Mouse (Mus musculus) hindlimb bud, embryonic 11.5 days (tissue): ENCODE data around the gene Neu3.

ENCODE experiments used
- DNase-seq: peaks from one replicate; pipeline ENCODE4 v3.0.0-alpha.2; 2012; ENCODE audit warnings: low read depth, low spot score; ENCODE audit errors: extremely low spot score

Gene Neu3

GRCm38 (mm10) chr7:99796471-99796870 lies 31.7 kb downstream of the Neu3 start:
- no peak for DNase-seq

GRCm38 (mm10) chr7:99795192-99795981 lies 32.8 kb downstream of the Neu3 start:
- no peak for DNase-seq

GRCm38 (mm10) chr7:99794096-99794495 lies 34.1 kb downstream of the Neu3 start:
- DNase-seq: no peak

- DNase-seq: no peak
These were observed 37.4 kb downstream of the Neu3 start for GRCm38 (mm10) chr7:99790816-99791215.

GRCm38 (mm10) chr7:99788563-99788962 lies 39.7 kb downstream of the Neu3 start:
- DNase-seq: no peak

- no peak for DNase-seq
These were observed 40.3 kb downstream of the Neu3 start for GRCm38 (mm10) chr7:99787935-99788334.

GRCm38 (mm10) chr7:99786774-99787173 lies 41.4 kb downstream of the Neu3 start:
- DNase-seq: no peak

GRCm38 (mm10) chr7:99785553-99785952 lies 42.7 kb downstream of the Neu3 start:
- DNase-seq: no peak

- DNase-seq: no peak
These were observed 44.8 kb downstream of the Neu3 start for GRCm38 (mm10) chr7:99783421-99783820.

- no peak for DNase-seq
These were observed 46.3 kb downstream of the Neu3 start for GRCm38 (mm10) chr7:99781916-99782315.

GRCm38 (mm10) chr7:99781385-99781784 lies 46.8 kb downstream of the Neu3 start:
- DNase-seq: no peak

- no peak for DNase-seq
These were observed 65.0 kb downstream of the Neu3 start, which contains the start of gene Olfr521 for GRCm38 (mm10) chr7:99763207-99763606. Gene Olfr521, plus strand, starts transcription at chr7:99763507.
